Mouse (Mus musculus) lung, postnatal 14 days (tissue): Measurements from ENCODE around the gene Fam171a1.
"Not testable (repeated sequence)": the region's sequence is repeated elsewhere in the genome, so short reads cannot be mapped to it uniquely, and the experiment has no call there.

Experiments used
- DNase-seq: peaks from one replicate; pipeline ENCODE4 v3.0.0; 2021

Fam171a1 gene

GRCm38 (mm10) chr2:3113866-3114265 lies at the start of gene Fam171a1:
Gene Fam171a1, plus strand, starts transcription at chr2:3114224.
- DNase-seq, result no peak

GRCm38 (mm10) chr2:3069140-3069539 lies 44.9 kb upstream of the Fam171a1 start:
- no peak for DNase-seq

GRCm38 (mm10) chr2:3088361-3088760 lies 25.7 kb upstream of the Fam171a1 start:
- not testable (repeated sequence) for DNase-seq

DNA sequence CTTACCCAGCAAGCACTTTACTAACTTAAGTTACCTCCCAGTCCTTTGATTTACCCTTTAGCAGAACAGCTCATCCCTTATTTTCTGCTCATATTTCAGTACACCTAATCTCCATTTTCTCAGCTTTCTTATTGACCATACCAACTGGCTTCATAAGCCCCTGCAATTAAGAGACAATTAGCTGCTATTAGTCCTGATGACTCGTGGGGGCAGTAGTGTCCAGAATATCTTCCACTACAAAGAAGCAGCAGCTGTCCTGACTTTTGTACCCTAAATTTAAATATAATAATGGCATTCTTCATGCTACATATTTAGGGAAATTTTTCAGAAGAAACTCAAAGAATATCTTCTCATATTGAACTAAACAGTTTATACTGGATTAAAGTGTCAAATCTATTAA lies 24.8 kb upstream of the Fam171a1 start:
- DNase-seq, result peak; percentile 28

GRCm38 (mm10) chr2:3096101-3096500 lies 17.9 kb upstream of the Fam171a1 start:
- no peak for DNase-seq

- DNase-seq, result no peak
Observed at GRCm38 (mm10) chr2:3099971-3100370, 14.1 kb upstream of the Fam171a1 start.

DNA sequence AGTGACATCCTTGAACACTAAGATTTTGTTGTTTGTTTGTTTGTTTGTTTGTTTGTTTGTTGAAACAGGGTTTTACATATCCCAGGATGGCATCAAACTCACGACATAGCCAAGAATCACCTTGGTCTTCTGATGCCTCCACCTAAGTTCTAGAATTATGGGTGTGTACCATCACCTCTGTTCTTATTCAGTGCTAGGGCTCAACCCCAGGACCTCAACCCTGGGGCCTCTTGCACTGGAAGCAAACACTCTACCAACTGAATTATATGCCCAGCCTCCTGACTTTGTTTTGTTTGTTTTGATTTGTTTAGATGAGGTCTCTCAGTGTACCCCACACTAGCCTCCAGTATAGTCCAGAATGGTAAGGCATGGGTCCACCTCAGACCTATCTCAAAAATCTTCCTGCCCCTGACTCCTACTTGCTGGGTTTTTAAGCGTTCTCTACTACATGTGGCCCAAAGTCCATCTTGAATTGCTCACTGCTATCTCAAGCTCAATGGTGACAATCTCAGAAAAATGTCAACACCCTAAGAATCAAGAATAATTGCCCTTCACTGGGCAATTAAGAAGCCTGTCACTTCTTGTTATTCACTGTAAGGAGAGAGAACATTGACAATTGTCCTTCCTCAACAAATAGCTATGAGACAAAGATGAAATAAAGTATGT lies 12.6 kb upstream of the Fam171a1 start:
- DNase-seq, result no peak

DNA sequence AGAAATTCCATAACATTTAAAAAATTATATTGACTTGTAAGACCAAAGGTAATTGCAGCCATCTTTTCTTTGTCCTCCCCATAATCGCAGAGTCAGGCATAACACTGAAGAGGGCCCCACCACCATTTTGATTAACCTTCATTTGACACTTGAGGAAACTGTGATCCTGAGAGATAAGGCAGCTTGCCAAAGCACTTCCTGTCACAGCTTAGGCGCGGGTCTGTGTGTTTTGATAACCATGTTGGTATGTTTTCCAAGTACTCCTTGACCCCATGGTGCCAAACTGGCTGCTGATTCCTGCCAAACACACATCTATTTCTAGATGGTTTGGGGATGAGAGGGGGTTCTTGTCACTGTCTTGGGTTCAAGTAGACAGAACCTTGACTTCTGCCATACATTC lies 11.7 kb upstream of the Fam171a1 start:
- DNase-seq, result peak; percentile 28

GRCm38 (mm10) chr2:3107471-3107870 lies 6.6 kb upstream of the Fam171a1 start:
- DNase-seq, result no peak

GRCm38 (mm10) chr2:3108431-3108830 lies 5.6 kb upstream of the Fam171a1 start:
- DNase-seq, result no peak

DNA sequence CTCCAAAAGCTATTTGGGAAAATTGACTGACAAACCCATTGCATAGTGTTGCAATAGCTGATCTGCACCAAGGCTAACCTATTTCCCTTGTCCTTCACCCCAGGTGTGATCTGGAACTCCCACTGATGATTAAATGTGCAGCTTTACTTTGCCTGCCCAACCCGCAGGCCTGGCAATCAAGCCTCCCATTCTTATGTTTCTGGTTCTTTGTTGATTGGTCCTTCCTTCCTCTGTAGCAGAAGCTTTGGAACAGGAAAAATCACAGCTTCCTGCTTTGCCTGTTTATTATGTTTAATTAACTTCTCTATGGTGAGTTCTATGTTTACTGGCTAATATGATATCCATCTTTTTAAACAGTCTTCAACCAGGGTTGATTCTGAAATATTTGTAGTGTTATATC lies 5.2 kb upstream of the Fam171a1 start:
- no peak for DNase-seq

DNA sequence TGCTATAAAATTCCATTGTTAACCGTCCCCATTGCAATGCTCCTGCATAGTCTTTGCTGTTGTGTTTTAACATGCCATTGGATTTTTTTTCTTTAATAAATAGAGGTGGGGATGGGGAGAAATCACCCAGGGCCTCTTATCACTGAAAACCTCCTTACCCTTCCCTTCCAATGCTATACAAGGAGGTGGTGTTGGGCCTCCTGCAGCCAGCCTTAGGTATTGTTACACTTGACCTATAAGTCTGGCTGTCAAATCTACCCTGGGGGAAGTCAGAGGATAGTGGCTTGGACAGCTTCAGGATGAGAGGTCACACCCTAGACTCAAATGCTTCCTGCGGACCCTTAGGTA lies 3.8 kb downstream of the Fam171a1 start:
- no peak for DNase-seq

DNA sequence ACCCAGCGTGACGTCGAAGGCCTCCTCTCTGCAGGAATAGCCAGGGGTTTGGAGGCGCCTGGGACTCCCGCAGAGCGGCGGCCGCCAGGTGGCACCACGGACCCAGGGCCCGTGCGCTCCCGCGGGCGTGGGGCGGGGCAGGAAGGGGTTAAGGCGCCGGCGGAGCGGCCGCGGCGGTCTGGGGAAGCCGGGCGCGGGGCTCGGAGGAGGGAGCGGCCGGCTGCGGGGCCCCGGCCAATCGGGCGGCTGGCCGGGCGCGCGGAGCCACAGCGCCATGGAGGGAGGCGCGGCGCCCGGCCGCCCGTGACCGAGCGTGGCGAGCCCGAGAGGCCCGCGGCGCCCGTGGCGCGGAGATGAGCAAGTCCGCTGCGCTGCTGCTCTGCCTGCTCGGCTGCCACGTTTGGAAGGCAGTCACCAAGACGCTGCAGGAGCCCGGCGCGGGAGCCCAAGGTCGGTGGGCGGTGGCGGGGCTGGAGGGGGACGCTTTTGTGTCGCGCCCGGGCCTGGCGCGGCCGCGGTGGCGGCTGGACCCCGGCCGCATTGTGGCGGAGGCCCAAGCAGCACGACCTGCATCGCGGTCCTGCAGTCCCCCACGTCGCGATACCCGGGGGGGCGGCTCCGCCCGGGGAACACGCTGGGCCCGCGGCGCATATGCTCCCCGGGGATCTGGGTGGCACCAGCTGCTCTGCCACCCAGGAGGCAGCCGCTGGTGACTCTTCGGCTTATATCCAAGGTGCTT lies 4.3 kb downstream of the Fam171a1 start:
- peak; percentile 93 for DNase-seq

DNA sequence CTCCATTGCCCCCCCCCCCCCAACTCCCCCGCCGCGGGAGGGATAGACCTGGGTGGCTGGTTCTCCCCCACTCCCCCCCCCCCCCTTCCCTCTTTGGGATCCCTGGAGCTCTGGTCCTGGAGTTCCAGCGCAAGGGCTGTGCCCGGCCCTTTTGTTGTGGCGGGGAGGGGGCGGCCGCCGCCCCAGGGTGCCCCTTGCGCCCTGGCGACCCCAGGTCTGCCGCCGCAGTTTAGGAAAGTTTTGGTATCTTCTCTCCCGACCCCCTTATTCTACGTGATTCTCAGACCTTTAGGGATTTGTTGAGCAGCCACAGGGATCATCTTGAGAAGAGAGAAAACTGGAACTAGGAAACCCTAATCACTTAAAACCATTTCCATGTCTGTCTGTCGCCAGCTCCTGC lies 4.9 kb downstream of the Fam171a1 start:
- no peak for DNase-seq

GRCm38 (mm10) chr2:3119371-3119935 lies 5.4 kb downstream of the Fam171a1 start:
- no peak for DNase-seq

GRCm38 (mm10) chr2:3122571-3122970 lies 8.5 kb downstream of the Fam171a1 start:
- no peak for DNase-seq

GRCm38 (mm10) chr2:3127256-3127883 lies 13.3 kb downstream of the Fam171a1 start:
- DNase-seq, result no peak

DNA sequence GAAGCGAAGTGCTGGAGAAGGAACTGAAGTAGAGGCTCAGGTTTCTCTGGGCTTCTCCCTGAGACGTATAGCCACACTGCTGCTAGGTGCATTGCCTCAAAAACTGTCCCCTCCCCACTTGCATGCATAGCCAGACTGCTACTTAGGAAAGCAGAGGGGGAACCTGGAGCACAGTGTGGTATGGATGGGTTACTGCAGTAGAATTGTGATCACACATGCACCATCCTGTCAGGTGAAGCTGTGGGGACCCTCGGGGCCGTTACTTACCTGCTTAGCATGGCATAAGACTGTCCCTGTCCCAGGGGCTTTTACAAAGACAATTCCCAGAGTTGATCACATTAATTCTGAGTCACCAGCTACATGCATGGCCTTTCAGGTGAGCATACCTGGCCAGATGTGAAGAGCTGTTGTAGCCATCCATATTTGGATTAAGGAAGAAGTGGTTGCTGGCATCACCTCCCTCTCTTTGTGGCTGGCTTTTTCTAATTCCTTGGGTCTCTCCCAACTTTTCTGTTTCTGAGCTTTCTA lies 14.4 kb downstream of the Fam171a1 start:
- no peak for DNase-seq

DNA sequence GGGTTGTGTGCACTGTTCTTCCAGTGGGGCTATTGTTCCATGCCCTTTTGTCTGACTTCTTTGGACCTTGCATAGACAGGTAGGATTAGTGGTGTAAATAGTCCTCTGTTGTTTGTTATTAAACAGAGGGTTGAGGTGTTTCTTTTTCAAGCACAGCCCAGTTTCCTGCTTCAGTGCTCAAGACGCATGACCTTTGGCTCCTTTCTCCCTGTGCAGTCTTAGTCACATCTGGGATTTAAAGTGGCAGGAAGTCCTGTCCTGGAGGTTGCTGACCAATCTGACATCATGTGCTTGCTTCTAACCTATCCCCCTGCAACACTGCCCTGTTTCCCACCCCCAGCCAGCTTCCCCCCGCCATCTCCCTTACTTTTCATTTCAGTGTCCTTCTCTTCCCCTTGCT lies 14.9 kb downstream of the Fam171a1 start:
- no peak for DNase-seq

DNA sequence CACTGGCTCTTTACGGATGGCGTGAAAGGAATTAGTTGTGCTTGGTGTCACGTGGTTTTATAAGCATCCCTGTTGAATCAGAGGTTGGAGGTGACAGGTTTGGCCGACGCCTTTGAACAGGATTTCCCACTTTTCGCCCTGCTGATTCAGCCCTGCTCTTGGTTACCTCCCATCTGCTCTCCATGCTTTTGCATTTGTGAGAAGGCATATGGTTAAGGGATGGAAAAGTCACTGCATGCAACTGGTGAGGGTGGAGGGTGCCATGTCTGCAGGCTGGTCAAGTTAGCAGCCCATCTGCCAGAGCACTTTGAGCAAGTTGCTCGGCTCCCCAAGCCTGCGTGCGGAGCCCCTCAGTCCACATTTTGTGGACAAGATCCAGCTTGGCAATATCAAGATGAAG lies 18.4 kb downstream of the Fam171a1 start:
- no peak for DNase-seq

DNA sequence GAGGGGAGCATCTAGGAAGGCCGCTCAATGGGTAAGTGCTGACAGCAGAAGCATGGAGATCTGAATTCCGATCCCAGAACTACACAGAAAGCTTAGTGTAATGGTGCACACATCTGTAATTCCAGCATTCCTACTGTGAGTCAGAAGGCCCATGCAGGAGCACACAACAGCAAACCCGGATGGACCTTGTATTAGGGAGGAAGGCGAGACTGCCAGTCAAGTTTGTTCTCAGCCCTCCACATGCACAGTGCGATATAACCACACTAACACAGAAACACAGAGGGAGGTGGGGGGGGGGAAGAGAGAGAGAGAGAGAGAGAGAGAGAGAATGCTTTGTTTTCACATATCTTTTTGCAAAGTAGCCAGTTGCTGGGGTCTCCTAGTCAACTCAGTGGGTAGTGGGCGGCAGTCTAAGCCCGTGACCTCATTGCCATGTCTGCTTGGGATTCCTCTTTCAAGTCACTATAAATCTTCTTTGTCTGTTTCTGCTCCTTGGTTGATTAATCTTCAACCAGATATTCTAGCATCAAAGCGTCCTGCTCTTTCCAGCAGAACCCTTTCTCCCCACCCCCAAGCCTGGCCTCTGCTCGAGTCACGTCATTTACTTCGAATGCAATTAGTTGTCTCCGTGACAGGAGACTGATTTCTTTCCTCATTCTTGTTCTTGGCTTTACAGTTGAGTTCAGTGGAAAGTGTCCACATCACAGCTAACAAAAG lies 20.7 kb downstream of the Fam171a1 start:
- DNase-seq, result peak; percentile 57

- DNase-seq, result no peak
Observed at GRCm38 (mm10) chr2:3135297-3135684, 21.3 kb downstream of the Fam171a1 start.

- no peak for DNase-seq
Observed at GRCm38 (mm10) chr2:3138308-3138707, 24.3 kb downstream of the Fam171a1 start.
